Comparison of ENCODE assay signal across 8 mouse cellular contexts in genomic region chr5:50058421-50059286, GRCm38 (mm10). TPM values are rescaled to one million over a fixed set of nuclear protein-coding genes. Genes with fewer than 3 reads are reported as not detected.
DNase-seq lines count a peak whose midpoint lies in the region; ATAC-seq and TF ChIP-seq lines count a peak whose summit lies in the region.

Adgra3 (minus strand) TSS chr5:50059006.

- peak; percentile 81 for DNase-seq in R1 (ENCODE audit: low read depth, low spot score)
- peak; percentile 56 to 60 for DNase-seq in cerebellum, adult 2 months
- peak; percentile 87 for DNase-seq in heart, postnatal 4 days
- DNase-seq in layer of hippocampus, adult 9-11 months, result peak; percentile 31
- DNase-seq in lung, postnatal 14 days, result peak; percentile 87
- DNase-seq in retina, postnatal 7 days (ENCODE audit: low read depth, low spot score), result peak; percentile 40
- DNase-seq in urinary bladder, postnatal 4 days (ENCODE audit: low spot score in 2 of 2), result peak; percentile 75 to 78

- no peak for TF ChIP-seq POLR2A in cerebellum, adult 2 months (IDR thresholded peaks at IDR 0.05; ENCODE audit: borderline replicate concordance, insufficient read depth, low read length)

- no peak for TF ChIP-seq CTCF in cerebellum, adult 2 months (IDR thresholded peaks at IDR 0.05; ENCODE audit: borderline replicate concordance, insufficient read depth, low read depth, low read length)

- H3K27me3 ChIP-seq in cerebellum, adult 2 months (ENCODE audit: control insufficient read depth, insufficient read depth, low read length), result no peaks in the 10 kb centered on the region

- under 1% methylated on average over 111 of the region's 113 CpGs for WGBS in cerebellum, adult 2 months

- peak within 1 kb of the TSS; percentile 54 for H3K4me3 ChIP-seq in cerebellum, adult 2 months (replicated peaks; ENCODE audit: insufficient read depth, low read depth, low read length)

- no peak within 1 kb of the TSS for H3K27ac ChIP-seq in cerebellum, adult 2 months (ENCODE audit: insufficient read depth, low read length)

- peak; percentile 76 for ATAC-seq in frontal cortex, adult (ENCODE audit: low TSS enrichment)

- no peaks in the 10 kb centered on the region for H3K4me1 ChIP-seq in cerebellum, adult 2 months (ENCODE audit: control insufficient read depth, insufficient read depth, low read length)

RNA-seq across cellular contexts. Expression of gene Adgra3, which starts in this region (rescaled TPM):
- polyA plus RNA-seq in cerebellum, adult 2 months (2012; rRNA removed), result 10.6 and 11.4 TPM in 2 replicates
- total RNA-seq in heart, postnatal 4 days (2021), result 10 to 100 TPM; 34.6 to 40.5 TPM

Comparison
In these comparisons a context has a peak if more than half of its experiments do, and no peak if none do; other contexts are left out.
1. DNase-seq: peak in every context shown above with its lines; median percentile 87 in heart, postnatal 4 days; 87 in lung, postnatal 14 days; 81 in R1; 76 in urinary bladder, postnatal 4 days; 58 in cerebellum, adult 2 months; 40 in retina, postnatal 7 days; 31 in layer of hippocampus, adult 9-11 months.